22 mouse cellular contexts compared by ENCODE assay signal in genomic region chr15:73916940-73917339, GRCm38 (mm10).
DNase-seq lines count a peak whose midpoint lies in the region; ATAC-seq and TF ChIP-seq lines count a peak whose summit lies in the region.
"Had no signal": no experiment of that assay in that cellular context is flagged by ENCODE, and none has a peak within 500 bp of the region (broad histone marks: within the 10 kb centered on the region; RNA-seq: fewer than 3 reads in every experiment).

No protein-coding gene starts in this region.

- TF ChIP-seq POLR2A in cerebellum, adult 2 months (IDR thresholded peaks at IDR 0.05; ENCODE audit: borderline replicate concordance, insufficient read depth, low read length): no peak
- TF ChIP-seq POLR2A in liver, adult 2 months (IDR thresholded peaks at IDR 0.05; ENCODE audit: extremely low read depth, insufficient read depth, low read length): no peak

- peak; percentile 31; the same call in 1 of the 2 replicates for TF ChIP-seq CTCF in cerebellum, adult 2 months (IDR thresholded peaks at IDR 0.05; ENCODE audit: borderline replicate concordance, insufficient read depth, low read depth, low read length)
- TF ChIP-seq CTCF in liver, adult 2 months (IDR thresholded peaks at IDR 0.05; ENCODE audit: low read depth, low read length): peak; percentile 27; the same call in 1 of the 2 replicates
- peak; percentile 41 for TF ChIP-seq CTCF in stomach, postnatal 0 days (IDR thresholded peaks at IDR 0.05; ENCODE audit: low read depth)

- no peaks in the 10 kb centered on the region for H3K79me2 ChIP-seq in liver, adult 2 months (ENCODE audit: control insufficient read depth, insufficient read depth, low read length)

- no peak for TF ChIP-seq EP300 in stomach, postnatal 0 days (optimal IDR thresholded peaks at IDR 0.05)

- no peak overlapping the region for H3K4me2 ChIP-seq in liver, embryonic 11.5 days
- H3K4me2 ChIP-seq in stomach, postnatal 0 days (replicated peaks; ENCODE audit: low read depth): no peak overlapping the region
- H3K4me2 ChIP-seq: embryonic facial prominence, embryonic 13.5 days; intestine, embryonic 15.5 days; liver, embryonic 13.5 days; midbrain, embryonic 13.5 days; neural tube, embryonic 15.5 days had no signal

- no peak for DNase-seq in cerebellum, adult 2 months
- no peak for DNase-seq in cerebellum, postnatal 36 days
- DNase-seq in liver, adult 2 months (ENCODE audit: extremely low read depth, low read depth, low spot score): no peak
- DNase-seq in liver, embryonic 11.5 days (ENCODE audit: low spot score): no peak
- peak; percentile 10 for DNase-seq in thymus, postnatal 4 days
- no peak for DNase-seq in thymus, postnatal 36 days
- no peak for DNase-seq in stomach, postnatal 0 days (ENCODE audit: low spot score)
- DNase-seq in cerebellum, postnatal 25 days: no peak
- DNase-seq: adrenal gland, adult 2 months; cerebellum, adult 11-12 months; gastrocnemius, postnatal 10 days; heart, adult 18-20 months; kidney, postnatal 36 days; liver, embryonic 13.5 days; right cerebral cortex, postnatal 4 days; thymus, adult 18-20 months had no signal

- peaks cover 14% of the 10 kb centered on the region for H3K4me1 ChIP-seq in cerebellum, adult 2 months (ENCODE audit: control insufficient read depth, insufficient read depth, low read length)
- no peaks in the 10 kb centered on the region for H3K4me1 ChIP-seq in liver, adult 2 months (ENCODE audit: control insufficient read depth, insufficient read depth, low read length)
- H3K4me1 ChIP-seq in liver, embryonic 11.5 days (replicated peaks; ENCODE audit: control insufficient read depth, insufficient read depth, low read length): no peaks in the 10 kb centered on the region
- H3K4me1 ChIP-seq in stomach, postnatal 0 days (replicated peaks; ENCODE audit: control insufficient read depth, insufficient read depth): no peaks in the 10 kb centered on the region
- H3K4me1 ChIP-seq: embryonic facial prominence, embryonic 13.5 days; intestine, embryonic 15.5 days; liver, embryonic 13.5 days; midbrain, embryonic 13.5 days; neural tube, embryonic 15.5 days had no signal

- no peak overlapping the region for H3K9ac ChIP-seq in liver, adult 2 months (ENCODE audit: low read depth, low read length)
- no peak overlapping the region for H3K9ac ChIP-seq in liver, embryonic 11.5 days (ENCODE audit: low read depth, low read length)
- no peak overlapping the region for H3K9ac ChIP-seq in stomach, postnatal 0 days (ENCODE audit: low read length)
- H3K9ac ChIP-seq: embryonic facial prominence, embryonic 13.5 days; intestine, embryonic 15.5 days; liver, embryonic 13.5 days; midbrain, embryonic 13.5 days; neural tube, embryonic 15.5 days had no signal

- H3K36me3 ChIP-seq in liver, adult 2 months (ENCODE audit: control insufficient read depth, insufficient read depth, low read length): no peaks in the 10 kb centered on the region
- no peaks in the 10 kb centered on the region for H3K36me3 ChIP-seq in liver, embryonic 11.5 days (ENCODE audit: control insufficient read depth, insufficient read depth, low read length)
- no peaks in the 10 kb centered on the region for H3K36me3 ChIP-seq in stomach, postnatal 0 days (ENCODE audit: control insufficient read depth, insufficient read depth, low read length)
- H3K36me3 ChIP-seq: embryonic facial prominence, embryonic 13.5 days; intestine, embryonic 15.5 days; liver, embryonic 13.5 days; midbrain, embryonic 13.5 days; neural tube, embryonic 15.5 days had no signal

- no peaks in the 10 kb centered on the region for H3K9me3 ChIP-seq in liver, embryonic 11.5 days (ENCODE audit: control insufficient read depth, low read length)
- H3K9me3 ChIP-seq in stomach, postnatal 0 days (ENCODE audit: control insufficient read depth, low read length): no peaks in the 10 kb centered on the region
- H3K9me3 ChIP-seq: embryonic facial prominence, embryonic 13.5 days; intestine, embryonic 15.5 days; liver, embryonic 13.5 days; midbrain, embryonic 13.5 days; neural tube, embryonic 15.5 days had no signal

- 65% methylated on average over 4 of the region's 4 CpGs for WGBS in cerebellum, adult 2 months
- WGBS in liver, adult 2 months: 57% methylated on average over 4 of the region's 4 CpGs
- 48% methylated on average over 4 of the region's 4 CpGs for WGBS in liver, embryonic 11.5 days
- WGBS in stomach, postnatal 0 days: 40% methylated on average over 4 of the region's 4 CpGs

- no peak overlapping the region for H3K27ac ChIP-seq in cerebellum, adult 2 months (ENCODE audit: insufficient read depth, low read length)
- no peak overlapping the region for H3K27ac ChIP-seq in liver, adult 2 months (replicated peaks; ENCODE audit: insufficient read depth, low read depth, low read length)
- H3K27ac ChIP-seq in liver, embryonic 11.5 days (ENCODE audit: low read depth, low read length): no peak overlapping the region
- H3K27ac ChIP-seq in stomach, postnatal 0 days (replicated peaks): no peak overlapping the region
- H3K27ac ChIP-seq: embryonic facial prominence, embryonic 13.5 days; intestine, embryonic 15.5 days; liver, embryonic 13.5 days; macrophage; midbrain, embryonic 13.5 days; neural tube, embryonic 15.5 days had no signal

- ATAC-seq in liver, embryonic 11.5 days (replicated peaks; ENCODE audit: low FRiP score): no peak
- no peak for ATAC-seq in stomach, postnatal 0 days (ENCODE audit: low FRiP score, low TSS enrichment)
- ATAC-seq: intestine, embryonic 15.5 days; midbrain, embryonic 13.5 days had no signal

- H3K27me3 ChIP-seq in cerebellum, adult 2 months (ENCODE audit: control insufficient read depth, insufficient read depth, low read length): no peaks in the 10 kb centered on the region
- no peaks in the 10 kb centered on the region for H3K27me3 ChIP-seq in liver, adult 2 months (ENCODE audit: control insufficient read depth, insufficient read depth, low read length)
- H3K27me3 ChIP-seq in liver, embryonic 11.5 days (replicated peaks; ENCODE audit: control insufficient read depth, insufficient read depth, low read length): no peaks in the 10 kb centered on the region
- no peaks in the 10 kb centered on the region for H3K27me3 ChIP-seq in stomach, postnatal 0 days (ENCODE audit: control insufficient read depth, insufficient read depth, low read length)
- H3K27me3 ChIP-seq: embryonic facial prominence, embryonic 13.5 days; intestine, embryonic 15.5 days; liver, embryonic 13.5 days; midbrain, embryonic 13.5 days; neural tube, embryonic 15.5 days had no signal

- no peak overlapping the region for H3K4me3 ChIP-seq in cerebellum, adult 2 months (replicated peaks; ENCODE audit: insufficient read depth, low read depth, low read length)
- no peak overlapping the region for H3K4me3 ChIP-seq in liver, adult 2 months (ENCODE audit: insufficient read depth, low read depth, low read length)
- no peak overlapping the region for H3K4me3 ChIP-seq in liver, embryonic 11.5 days (ENCODE audit: low read depth, low read length)
- H3K4me3 ChIP-seq in stomach, postnatal 0 days (ENCODE audit: low read depth, low read length): no peak overlapping the region
- H3K4me3 ChIP-seq: embryonic facial prominence, embryonic 13.5 days; intestine, embryonic 15.5 days; liver, embryonic 13.5 days; midbrain, embryonic 13.5 days; myocyte; neural tube, embryonic 15.5 days had no signal
